Mouse (Mus musculus) cerebellum, adult 2 months (tissue): ENCODE data around the gene Rnf113a2. TPM values are rescaled to one million over a fixed set of nuclear protein-coding genes. Genes with fewer than 3 reads are reported as not detected.
A peak's percentile ranks its signal among the peaks of the same experiment; 100 is the strongest.

Experiments used
- DNase-seq, 2 experiments: peaks; one replicate each; pipeline ENCODE4 v3.0.0; 2021
- H3K27ac ChIP-seq: fragments of 200-500 bp; 2 replicates; pipeline ENCODE4 v1.5.1; 2012; ENCODE audit warnings: low read length, control low read depth, inconsistent platforms; ENCODE audit not compliant: insufficient read depth
- H3K27me3 ChIP-seq: fragments of 200-500 bp; 2 replicates; pipeline ENCODE4 v1.6.1; 2012; ENCODE audit warnings: inconsistent platforms, mild to moderate bottlenecking, low read length, moderate library complexity; ENCODE audit not compliant: control insufficient read depth, insufficient read depth
- H3K4me1 ChIP-seq: fragments of 200-500 bp; 2 replicates; pipeline ENCODE4 v1.6.1; 2011; ENCODE audit warnings: low read length; ENCODE audit not compliant: control insufficient read depth, insufficient read depth
- H3K4me3 ChIP-seq: fragments of 200-500 bp; replicated peaks from 2 replicates; pipeline ENCODE3; 2011; ENCODE audit warnings: mild to moderate bottlenecking, low read depth, low read length, control low read depth; ENCODE audit not compliant: insufficient read depth
- CTCF ChIP-seq: fragments of 200-500 bp; IDR thresholded peaks from 2 replicates; pipeline ENCODE4 v1.5.1; 2011; ENCODE audit warnings: low read depth, mild to moderate bottlenecking, control low read depth, low read length, moderate library complexity, borderline replicate concordance; ENCODE audit not compliant: insufficient read depth
- POLR2A ChIP-seq: fragments of 200-500 bp; IDR thresholded peaks from 2 replicates; pipeline ENCODE4 v1.6.1; 2011; ENCODE audit warnings: low read length, control low read depth, borderline replicate concordance; ENCODE audit not compliant: insufficient read depth
- WGBS: fragments of 180-500 bp; shearing (Covaris S2); methylation state at CpG from one replicate; pipeline ENCODE4 v1.1.7; 2018; 5-methylcytosine and 5-hydroxymethylcytosine counted together
- polyA plus RNA-seq: library from polyadenylated mRNA; depleted of rRNA; stranded (reverse); fragments of >200 nt; gene quantifications from 2 replicates; pipeline ENCODE4 v1.2.3, GENCODE M21; 2012

The Rnf113a2 gene
- polyA plus RNA-seq, 1 experiment: 17.6 TPM

- TF ChIP-seq CTCF: no peak
- no peak for TF ChIP-seq POLR2A
- H3K27me3 ChIP-seq: no peaks in the 10 kb centered on the region
- 53% methylated on average over 3 of the region's 3 CpGs for WGBS
Measured at GRCm38 (mm10) chr12:84423990-84424389, 7.0 kb downstream of the Rnf113a2 start.

DNA sequence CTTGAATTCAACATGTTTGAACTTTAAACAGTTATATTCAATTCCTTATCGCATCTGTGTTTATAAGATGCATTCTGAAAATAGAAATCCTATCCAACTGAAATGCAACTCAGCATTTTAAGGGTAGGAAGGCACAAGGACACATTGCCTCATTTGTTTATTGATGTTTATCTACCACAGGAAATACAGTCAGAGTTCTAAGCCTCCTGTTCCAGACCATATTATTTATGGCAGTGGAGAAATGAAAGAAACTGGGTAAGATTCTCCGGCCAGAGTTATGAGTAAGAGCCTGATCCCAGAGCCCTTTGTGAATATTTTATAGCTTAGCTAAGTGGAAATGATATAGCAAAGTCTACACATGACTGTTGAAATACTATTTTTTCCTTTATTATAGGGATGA, 12.8 kb downstream of the Rnf113a2 start:
- TF ChIP-seq POLR2A: no peak
- no peak for TF ChIP-seq CTCF
- no peaks in the 10 kb centered on the region for H3K27me3 ChIP-seq
- H3K4me3 ChIP-seq: no peak overlapping the region
- no peaks in the 10 kb centered on the region for H3K4me1 ChIP-seq
- H3K27ac ChIP-seq: no peak overlapping the region
- no peak for DNase-seq
- WGBS: 92% methylated on average over 2 of the region's 2 CpGs

More at GRCm38 (mm10) chr12:84423990-84424389, 7.0 kb downstream of the Rnf113a2 start:
- H3K27ac ChIP-seq: no peak overlapping the region
- DNase-seq: no peak
- no peaks in the 10 kb centered on the region for H3K4me1 ChIP-seq
- H3K4me3 ChIP-seq: no peak overlapping the region

GRCm38 (mm10) chr12:84438697-84439096, 21.7 kb downstream of the Rnf113a2 start:
- no peak for DNase-seq
- Histone ChIP-seq H3K4me3 (no peak overlapping the region), H3K27me3 (no peaks in the 10 kb centered on the region), H3K27ac (no peak overlapping the region), H3K4me1 (no peaks in the 10 kb centered on the region)
- 87% methylated on average over 2 of the region's 2 CpGs for WGBS
- TF ChIP-seq CTCF (no peak), POLR2A (no peak)

DNA sequence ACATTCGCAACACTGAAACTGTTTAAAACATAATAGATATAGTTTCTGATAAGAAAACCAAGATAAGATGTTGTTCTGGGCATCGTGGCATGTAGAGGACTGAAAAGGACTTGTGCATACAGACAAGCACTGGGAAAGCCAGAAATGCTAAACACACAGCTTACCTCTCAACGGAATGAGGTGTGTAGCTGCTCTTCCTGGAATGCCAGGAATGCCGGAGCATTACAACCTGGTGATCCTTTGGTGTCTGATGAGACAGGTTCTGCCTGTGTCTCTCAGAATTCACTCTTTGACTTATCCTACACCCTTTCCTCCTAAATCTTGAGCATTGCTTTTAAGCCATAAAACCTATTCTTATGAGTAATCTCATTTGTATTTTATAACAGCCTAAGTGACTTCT, 25.5 kb downstream of the Rnf113a2 start:
- Histone ChIP-seq H3K4me3 (no peak overlapping the region), H3K27me3 (no peaks in the 10 kb centered on the region), H3K4me1 (no peaks in the 10 kb centered on the region), H3K27ac (no peak overlapping the region)
- WGBS: 80% methylated on average over 4 of the region's 4 CpGs
- TF ChIP-seq CTCF: no peak
- no peak for TF ChIP-seq POLR2A
- no peak for DNase-seq

GRCm38 (mm10) chr12:84447386-84447785, 30.4 kb downstream of the Rnf113a2 start:
- no peak overlapping the region for H3K27ac ChIP-seq
- no peaks in the 10 kb centered on the region for H3K27me3 ChIP-seq
- 78% methylated on average over 1 of the region's 1 CpGs for WGBS
- TF ChIP-seq POLR2A: no peak
- TF ChIP-seq CTCF: no peak
- DNase-seq: no peak
- no peaks in the 10 kb centered on the region for H3K4me1 ChIP-seq
- no peak overlapping the region for H3K4me3 ChIP-seq

DNA sequence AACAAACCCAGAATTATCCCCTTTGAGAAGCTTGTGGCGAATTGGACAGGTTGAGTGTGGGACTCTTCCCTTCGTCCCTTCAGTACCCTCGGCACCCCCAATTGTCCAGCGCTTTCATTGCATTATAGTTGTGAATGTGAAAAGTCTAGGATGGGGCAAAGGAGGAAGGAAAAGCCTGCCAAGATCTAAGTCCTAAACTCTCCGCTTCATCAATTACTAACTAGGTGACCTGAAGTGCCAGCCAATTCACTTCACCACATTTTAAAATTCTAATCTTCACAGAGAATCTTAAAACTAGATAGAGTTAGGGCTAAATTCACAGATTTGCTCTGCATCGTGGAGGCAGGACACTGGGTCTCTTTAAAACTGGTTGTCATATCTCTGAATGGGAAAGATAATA, 31.2 kb downstream of the Rnf113a2 start:
- DNase-seq: no peak
- no peaks in the 10 kb centered on the region for H3K4me1 ChIP-seq
- no peak overlapping the region for H3K27ac ChIP-seq
- H3K27me3 ChIP-seq: no peaks in the 10 kb centered on the region
- WGBS: 89% methylated on average over 6 of the region's 6 CpGs
- H3K4me3 ChIP-seq: no peak overlapping the region
- TF ChIP-seq CTCF: no peak
- no peak for TF ChIP-seq POLR2A

GRCm38 (mm10) chr12:84449887-84450286, 32.9 kb downstream of the Rnf113a2 start:
- H3K27me3 ChIP-seq: no peaks in the 10 kb centered on the region
- WGBS: 52% methylated on average over 10 of the region's 10 CpGs
- TF ChIP-seq POLR2A (no peak), CTCF (no peak)
- H3K4me1 ChIP-seq: no peaks in the 10 kb centered on the region
- no peak overlapping the region for H3K4me3 ChIP-seq
- peak in 1 of 2 experiments; percentile 13 for DNase-seq
- no peak overlapping the region for H3K27ac ChIP-seq

- no peak for TF ChIP-seq CTCF
- no peak for TF ChIP-seq POLR2A
- no peaks in the 10 kb centered on the region for H3K4me1 ChIP-seq
- DNase-seq: no peak
- no peaks in the 10 kb centered on the region for H3K27me3 ChIP-seq
- peak overlapping the region; percentile 77 for H3K4me3 ChIP-seq
- WGBS: 0% methylated on average over 6 of the region's 6 CpGs
- 0 out of 2 replicates have a peak overlapping the region, but pooled peaks have one; percentile 1 for H3K27ac ChIP-seq
Measured at GRCm38 (mm10) chr12:84450351-84450717, 33.3 kb downstream of the Rnf113a2 start.
